Mouse (Mus musculus): ENCODE measurements at regions not wholly inside any gene's neighbourhood (a gene's known extent, or its start where the extent isn't known, plus 50 kb on each side); places are given as distances from the start of the nearest gene placed in this dataset.

DNA sequence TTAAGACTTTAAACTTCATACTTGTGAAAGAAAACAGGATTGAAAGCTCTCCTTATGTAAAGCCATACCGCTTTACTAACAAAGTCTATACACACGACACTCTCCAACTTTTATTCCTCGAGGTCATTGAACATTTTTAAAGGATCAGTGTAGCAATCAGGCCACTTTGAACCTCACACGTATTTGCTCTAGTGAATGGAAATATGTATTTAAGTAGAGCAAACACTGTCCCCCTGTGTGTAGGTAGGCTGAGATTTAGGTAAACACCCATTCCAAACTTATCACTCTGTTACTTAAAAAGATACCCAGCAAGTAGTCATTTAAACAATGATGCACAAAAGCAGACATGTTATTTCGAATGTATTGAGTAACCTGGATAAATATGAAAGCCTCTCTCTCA, 203.7 kb upstream of the Slc16a7 start:
- WGBS: 89% methylated on average over 5 of the region's 5 CpGs
- TF ChIP-seq POLR2A (IDR thresholded peaks at IDR 0.05; ENCODE audit: insufficient read depth, low read depth, low read length) (no peak), CTCF (IDR thresholded peaks at IDR 0.05; ENCODE audit: insufficient read depth, low read depth, low read length) (no peak)
- no peak overlapping the region for H3K4me3 ChIP-seq (ENCODE audit: insufficient read depth, low read depth, low read length)
- H3K27ac ChIP-seq (ENCODE audit: insufficient read depth, low read depth, low read length): no peak overlapping the region
- no peaks in the 10 kb centered on the region for H3K4me1 ChIP-seq (ENCODE audit: control insufficient read depth, insufficient read depth, low read length)

DNA sequence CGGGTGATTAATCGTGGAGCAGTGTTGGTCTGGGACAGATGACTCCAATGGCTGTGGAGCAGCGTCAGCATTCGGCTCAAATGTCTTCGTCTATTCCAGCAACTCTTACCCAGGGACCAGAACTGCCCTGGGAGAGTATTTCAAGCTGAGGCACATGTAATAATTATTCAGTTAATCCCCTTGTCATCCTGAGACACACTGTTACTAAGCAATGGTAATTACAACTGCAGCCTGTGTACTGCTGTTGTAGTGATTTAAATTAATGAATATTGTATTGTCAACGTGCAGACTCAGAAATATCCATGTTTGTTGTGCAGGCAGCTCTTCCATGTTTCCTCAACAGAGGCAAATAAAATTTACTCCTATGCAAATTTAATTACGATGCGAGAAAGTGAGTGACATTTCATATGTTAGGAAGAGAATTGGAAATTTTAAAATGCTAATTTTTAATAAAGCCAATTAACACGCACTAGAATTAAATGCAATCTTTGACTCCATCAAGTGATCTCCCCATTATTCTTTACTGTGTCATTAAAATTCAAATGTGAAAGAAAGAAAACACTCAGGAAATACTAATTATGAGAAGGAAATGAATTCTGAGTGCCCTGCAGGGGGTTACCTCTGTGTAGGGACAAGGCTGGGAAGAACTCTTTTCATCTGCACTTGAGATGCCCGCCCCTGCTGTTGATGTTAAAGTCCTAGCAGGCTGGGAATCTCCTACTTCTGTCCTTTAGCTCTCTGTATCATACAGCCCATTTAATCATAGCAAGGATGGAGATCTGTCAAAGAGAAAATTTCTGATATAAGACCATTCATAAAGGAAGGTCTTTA, 218.7 kb upstream of the Slc16a7 start:
- 23% methylated on average over 10 of the region's 10 CpGs for WGBS
- no peak overlapping the region for H3K27ac ChIP-seq (ENCODE audit: insufficient read depth, low read depth, low read length)
- TF ChIP-seq POLR2A (IDR thresholded peaks at IDR 0.05; ENCODE audit: insufficient read depth, low read depth, low read length): no peak
- no peak for TF ChIP-seq CTCF (IDR thresholded peaks at IDR 0.05; ENCODE audit: insufficient read depth, low read depth, low read length)

DNA sequence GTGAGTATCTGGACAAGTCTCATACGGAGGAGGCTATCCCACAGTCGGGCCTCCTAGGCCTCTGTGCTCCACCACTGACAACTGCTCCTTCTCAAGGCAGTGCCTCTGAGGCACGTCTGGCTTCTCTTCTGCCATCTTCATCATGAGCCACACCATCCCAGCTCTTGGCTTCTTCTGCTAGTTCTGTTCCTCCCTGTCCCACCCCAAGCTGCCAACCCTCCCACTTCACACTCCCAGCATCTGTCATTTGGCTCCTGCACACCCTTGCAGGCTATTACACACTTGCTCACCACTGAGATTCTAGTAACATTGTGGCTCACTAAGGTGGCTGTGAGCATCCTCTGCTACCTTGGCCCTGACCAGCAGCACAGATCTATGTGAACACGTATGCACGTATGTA, 221.1 kb upstream of the Slc16a7 start:
- TF ChIP-seq CTCF (IDR thresholded peaks at IDR 0.05; ENCODE audit: insufficient read depth, low read depth, low read length): no peak
- TF ChIP-seq POLR2A (IDR thresholded peaks at IDR 0.05; ENCODE audit: insufficient read depth, low read depth, low read length): no peak
- 93% methylated on average over 5 of the region's 5 CpGs for WGBS
- Histone ChIP-seq H3K4me1 (ENCODE audit: control insufficient read depth, insufficient read depth, low read length) (peaks cover 2% of the 10 kb centered on the region; the same call in 1 of the 2 replicates), H3K4me3 (ENCODE audit: insufficient read depth, low read depth, low read length) (no peak overlapping the region), H3K27ac (ENCODE audit: insufficient read depth, low read depth, low read length) (no peak overlapping the region)

More for the DNA sequence above, 218.7 kb upstream of the Slc16a7 start:
- Histone ChIP-seq H3K4me1 (ENCODE audit: control insufficient read depth, insufficient read depth, low read length) (peaks cover 2% of the 10 kb centered on the region; the same call in 1 of the 2 replicates), H3K4me3 (ENCODE audit: insufficient read depth, low read depth, low read length) (no peak overlapping the region)

DNA sequence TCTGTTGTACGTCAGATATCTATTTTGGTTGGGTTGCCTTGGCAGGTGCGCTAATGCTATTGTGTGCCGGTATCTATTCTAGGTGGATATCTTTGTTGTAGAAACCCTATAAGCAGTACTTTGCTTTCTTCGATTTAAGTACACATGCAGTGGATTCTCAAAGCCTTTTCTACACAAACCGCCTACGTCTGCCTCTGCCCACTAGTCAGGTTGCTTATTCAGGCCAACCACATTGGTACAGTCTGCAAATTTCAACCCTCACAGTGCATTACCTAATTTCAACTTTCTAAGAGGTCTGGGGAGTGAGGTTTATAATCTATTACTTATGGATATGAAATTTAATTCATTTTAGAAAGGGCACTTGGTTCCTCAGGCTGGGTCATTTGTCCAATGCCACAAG, 223.5 kb upstream of the Slc16a7 start:
- TF ChIP-seq CTCF (IDR thresholded peaks at IDR 0.05; ENCODE audit: insufficient read depth, low read depth, low read length) (no peak), POLR2A (IDR thresholded peaks at IDR 0.05; ENCODE audit: insufficient read depth, low read depth, low read length) (no peak)
- Histone ChIP-seq H3K4me3 (ENCODE audit: insufficient read depth, low read depth, low read length) (no peak overlapping the region), H3K27ac (ENCODE audit: insufficient read depth, low read depth, low read length) (no peak overlapping the region), H3K4me1 (ENCODE audit: control insufficient read depth, insufficient read depth, low read length) (no peaks in the 10 kb centered on the region)
- WGBS: 83% methylated on average over 6 of the region's 6 CpGs

DNA sequence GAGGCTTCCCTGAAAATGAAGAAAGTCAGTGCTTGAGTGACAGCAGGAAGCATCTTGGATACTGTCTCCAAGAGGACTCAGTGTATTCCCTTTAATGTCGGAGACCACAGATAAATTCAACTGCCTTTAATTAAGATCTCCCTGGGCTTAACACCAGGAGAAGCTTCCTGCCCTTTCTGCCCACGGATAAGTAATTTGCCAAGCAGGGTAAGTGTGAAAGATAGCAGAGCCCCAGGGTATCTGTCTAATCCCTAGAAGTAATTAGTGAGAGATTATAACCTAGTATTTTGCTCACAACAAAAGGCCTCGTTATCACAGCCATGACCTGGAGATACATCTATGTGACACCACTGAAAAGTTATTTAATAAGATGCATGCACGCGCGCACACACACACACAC, 232.1 kb upstream of the Slc16a7 start:
- no peak overlapping the region for H3K4me3 ChIP-seq (ENCODE audit: insufficient read depth, low read depth, low read length)
- no peak for TF ChIP-seq POLR2A (IDR thresholded peaks at IDR 0.05; ENCODE audit: insufficient read depth, low read depth, low read length)
- TF ChIP-seq CTCF (IDR thresholded peaks at IDR 0.05; ENCODE audit: insufficient read depth, low read depth, low read length): no peak
- WGBS: 64% methylated on average over 6 of the region's 6 CpGs
- no peaks in the 10 kb centered on the region for H3K4me1 ChIP-seq (ENCODE audit: control insufficient read depth, insufficient read depth, low read length)
- no peak overlapping the region for H3K27ac ChIP-seq (ENCODE audit: insufficient read depth, low read depth, low read length)

DNA sequence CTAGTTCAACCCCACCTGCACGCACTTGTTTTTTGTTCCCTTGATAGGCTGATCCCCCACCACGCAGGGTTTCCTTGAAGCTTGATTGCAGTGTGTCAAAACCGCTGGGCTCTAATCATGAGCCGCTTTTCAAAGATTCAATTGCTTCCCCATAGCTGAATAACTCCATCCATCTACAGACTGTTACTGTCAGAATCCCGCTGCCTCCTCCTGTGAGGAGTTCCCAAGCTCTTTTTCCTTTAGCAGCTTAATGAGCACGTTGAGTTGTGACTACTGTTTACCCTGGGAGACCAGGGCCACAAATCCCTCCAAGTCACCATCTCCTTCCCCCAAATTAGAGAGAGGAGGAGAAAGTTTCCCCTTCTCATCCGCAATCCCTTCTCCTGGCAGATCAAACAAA, 234.6 kb upstream of the Slc16a7 start:
- Histone ChIP-seq H3K4me1 (ENCODE audit: control insufficient read depth, insufficient read depth, low read length) (no peaks in the 10 kb centered on the region), H3K4me3 (ENCODE audit: insufficient read depth, low read depth, low read length) (no peak overlapping the region), H3K27ac (ENCODE audit: insufficient read depth, low read depth, low read length) (no peak overlapping the region)
- 15% methylated on average over 7 of the region's 7 CpGs for WGBS
- TF ChIP-seq POLR2A (IDR thresholded peaks at IDR 0.05; ENCODE audit: insufficient read depth, low read depth, low read length) (no peak), CTCF (IDR thresholded peaks at IDR 0.05; ENCODE audit: insufficient read depth, low read depth, low read length) (no peak)

DNA sequence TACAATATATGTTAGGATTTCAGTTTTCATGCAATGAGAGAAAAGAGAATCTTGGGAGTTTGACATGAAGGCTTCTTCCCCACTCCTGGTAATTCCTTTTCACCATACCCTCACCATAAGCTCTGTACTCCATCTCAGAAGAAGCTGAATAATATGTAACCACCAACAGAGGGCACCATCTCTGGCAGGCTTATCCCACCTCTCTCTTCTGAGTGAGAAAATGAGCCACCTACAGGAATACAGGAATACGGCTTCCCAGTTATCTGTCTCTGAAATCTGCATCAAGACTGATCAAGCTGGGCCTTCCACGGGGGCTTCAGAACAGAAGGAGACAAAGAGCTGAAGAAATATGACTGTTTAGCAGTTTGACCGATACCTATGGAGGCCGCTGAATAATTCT, 278.6 kb upstream of the Slc16a7 start:
- 94% methylated on average over 4 of the region's 4 CpGs for whole genome bisulfite sequencing
- Histone ChIP-seq H3K27ac (ENCODE audit: insufficient read depth, low read depth, low read length) (no peak overlapping the region), H3K4me3 (ENCODE audit: insufficient read depth, low read depth, low read length) (no peak overlapping the region), H3K4me1 (ENCODE audit: control insufficient read depth, insufficient read depth, low read length) (no peaks in the 10 kb centered on the region)
- no peak for TF ChIP-seq CTCF (IDR thresholded peaks at IDR 0.05; ENCODE audit: insufficient read depth, low read depth, low read length)
- TF ChIP-seq POLR2A (IDR thresholded peaks at IDR 0.05; ENCODE audit: insufficient read depth, low read depth, low read length): no peak

DNA sequence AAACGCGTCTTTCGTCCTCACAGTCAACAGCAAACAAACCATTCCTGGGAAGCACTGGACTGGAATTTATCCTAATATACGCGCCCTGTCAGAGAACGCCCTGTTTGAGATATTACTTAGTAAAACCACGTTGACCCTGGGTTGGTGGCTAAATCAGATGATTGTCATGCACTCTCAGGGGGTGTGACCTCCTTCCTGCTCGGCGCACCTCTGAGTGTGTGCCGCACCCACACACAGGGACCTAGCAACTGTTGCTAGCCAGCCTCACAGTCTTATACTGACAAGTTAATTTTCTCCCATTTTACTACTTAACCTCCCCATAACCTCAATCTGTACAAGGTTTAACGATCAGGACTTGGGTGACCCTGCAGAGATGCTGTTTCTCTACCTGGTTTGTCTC, 284.4 kb upstream of the Slc16a7 start:
- no peak overlapping the region for H3K4me3 ChIP-seq (ENCODE audit: insufficient read depth, low read depth, low read length)
- TF ChIP-seq POLR2A (IDR thresholded peaks at IDR 0.05; ENCODE audit: insufficient read depth, low read depth, low read length) (no peak), CTCF (IDR thresholded peaks at IDR 0.05; ENCODE audit: insufficient read depth, low read depth, low read length) (no peak)
- 50% methylated on average over 11 of the region's 11 CpGs for WGBS
- no peak overlapping the region for H3K27ac ChIP-seq (ENCODE audit: insufficient read depth, low read depth, low read length)
- H3K4me1 ChIP-seq (ENCODE audit: control insufficient read depth, insufficient read depth, low read length): no peaks in the 10 kb centered on the region

DNA sequence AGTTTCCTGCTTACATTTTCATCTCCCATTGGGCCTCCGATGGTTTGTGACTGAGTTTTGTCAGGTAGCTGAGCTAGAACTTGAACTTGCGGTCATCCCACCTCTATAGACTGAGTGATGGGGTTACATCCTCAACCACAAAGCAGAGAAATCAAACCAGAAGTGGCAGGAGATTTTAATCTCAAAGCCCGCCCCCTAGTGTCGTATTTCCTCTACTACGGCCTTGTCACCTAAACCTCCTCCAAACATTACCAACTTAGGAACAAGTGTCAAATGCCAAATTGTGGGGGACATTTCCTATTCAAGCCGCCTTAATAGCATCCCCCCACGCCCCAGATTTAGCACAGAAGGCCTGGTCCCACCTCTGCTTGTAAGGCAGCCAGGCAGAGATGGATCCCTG, 286.3 kb upstream of the Lrig3 start:
- WGBS: 89% methylated on average over 7 of the region's 7 CpGs

More for the DNA sequence above, 286.3 kb upstream of the Lrig3 start:
- TF ChIP-seq POLR2A (IDR thresholded peaks at IDR 0.05; ENCODE audit: insufficient read depth, low read depth, low read length) (no peak), CTCF (IDR thresholded peaks at IDR 0.05; ENCODE audit: insufficient read depth, low read depth, low read length) (no peak)
- no peak overlapping the region for H3K4me3 ChIP-seq (ENCODE audit: insufficient read depth, low read depth, low read length)
- H3K27ac ChIP-seq (ENCODE audit: insufficient read depth, low read depth, low read length): no peak overlapping the region
- H3K4me1 ChIP-seq (ENCODE audit: control insufficient read depth, insufficient read depth, low read length): no peaks in the 10 kb centered on the region

All from olfactory bulb, adult 2 months (tissue).